Mouse (Mus musculus): ENCODE measurements at regions not wholly inside any gene's neighbourhood (a gene's known extent, or its start where the extent isn't known, plus 50 kb on each side); places are given as distances from the start of the nearest gene placed in this dataset.
"Not testable (repeated sequence)": the region's sequence is repeated elsewhere in the genome, so short reads cannot be mapped to it uniquely, and the experiment has no call there.

DNA sequence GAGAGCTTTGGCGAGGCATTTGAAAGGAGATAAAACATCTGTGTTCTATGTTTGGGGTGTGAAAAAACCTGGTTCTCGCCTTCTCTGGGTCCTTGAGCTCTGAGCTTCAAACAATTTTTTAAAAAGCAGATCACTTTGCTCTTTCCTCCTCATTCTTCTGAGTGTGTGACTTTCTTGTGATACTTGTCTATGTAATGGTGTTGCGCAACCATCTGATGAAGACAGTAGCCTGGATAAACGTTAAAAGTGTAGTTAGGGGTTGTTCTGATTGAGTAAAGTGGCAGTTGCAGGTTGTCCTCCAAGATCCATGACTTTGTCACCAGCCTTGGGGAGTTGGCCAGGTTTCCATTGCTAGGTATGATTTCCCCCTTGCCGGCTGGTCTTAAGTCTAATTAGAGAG is 62.1 kb downstream of the Mterf1b start:
- not testable (repeated sequence) for TF ChIP-seq GATA1 (IDR thresholded peaks at IDR 0.05; ENCODE audit: borderline replicate concordance, low read length); CTCF (IDR thresholded peaks at IDR 0.05; ENCODE audit: low read depth, low read length); POLR2AphosphoS5 (IDR thresholded peaks at IDR 0.05; ENCODE audit: insufficient replicate concordance, low read depth, low read length); TAL1 (conservative IDR thresholded peaks at IDR 0.05; ENCODE audit: low read depth, low read length); GATA2 (IDR thresholded peaks at IDR 0.05; ENCODE audit: borderline replicate concordance, low read depth, low read length)

Data from G1E (cell line).